Mouse (Mus musculus) MEL (cell line): ENCODE measurements at regions not wholly inside any gene's neighbourhood (a gene's known extent, or its start where the extent isn't known, plus 50 kb on each side); places are given as distances from the start of the nearest gene placed in this dataset.

Source experiments
- CTCF ChIP-seq, 3 experiments: IDR thresholded peaks in 2 of 3; conservative IDR thresholded peaks in 1 of 3; 2 replicates each; pipeline ENCODE4 v1.5.1; 2011 to 2012; ENCODE audit warnings: low read length in 3 of 3, low read depth in 2 of 3, mild to moderate bottlenecking in 2 of 3, improper control_type of control experiment in 1 of 3, inconsistent platforms in 1 of 3, mixed read lengths in 1 of 3, moderate library complexity in 1 of 3; ENCODE audit not compliant: control insufficient read depth in 1 of 3, insufficient read depth in 1 of 3, poor library complexity in 1 of 3, severe bottlenecking in 1 of 3
- GATA1 ChIP-seq: IDR thresholded peaks from 2 replicates; pipeline ENCODE4 v1.6.1; 2011; ENCODE audit warnings: low read depth, low read length, improper control_type of control experiment
- JUND ChIP-seq: IDR thresholded peaks from 2 replicates; pipeline ENCODE4 v1.6.1; 2011; ENCODE audit warnings: low read depth, mild to moderate bottlenecking, improper control_type of control experiment, low read length
- NRF1 ChIP-seq: IDR thresholded peaks from 2 replicates; pipeline ENCODE4 v1.6.1; 2014; ENCODE audit warnings: low read depth, mild to moderate bottlenecking, inconsistent platforms, low read length, improper control_type of control experiment, moderate library complexity; ENCODE audit not compliant: poor library complexity, insufficient read depth, severe bottlenecking
- RCOR1 ChIP-seq: IDR thresholded peaks from 2 replicates; pipeline ENCODE4 v1.6.1; 2012; ENCODE audit warnings: low read depth, mild to moderate bottlenecking, inconsistent platforms, low read length, improper control_type of control experiment
- USF1 ChIP-seq: IDR thresholded peaks from 2 replicates; pipeline ENCODE4 v1.6.1; 2014; ENCODE audit warnings: low read depth, mild to moderate bottlenecking, inconsistent platforms, low read length, improper control_type of control experiment, moderate library complexity
- USF2 ChIP-seq, 2 experiments: IDR thresholded peaks; 2 replicates each; pipeline ENCODE4 v1.6.1; 2011 to 2012; ENCODE audit warnings: improper control_type of control experiment in 2 of 2, low read length in 2 of 2, borderline replicate concordance in 1 of 2, inconsistent platforms in 1 of 2, low read depth in 1 of 2, mild to moderate bottlenecking in 1 of 2; ENCODE audit not compliant: insufficient read depth in 1 of 2
- ZKSCAN1 ChIP-seq: IDR thresholded peaks from 2 replicates; pipeline ENCODE4 v1.6.1; 2012; ENCODE audit warnings: low read depth, mild to moderate bottlenecking, inconsistent platforms, low read length, improper control_type of control experiment, moderate library complexity

DNA sequence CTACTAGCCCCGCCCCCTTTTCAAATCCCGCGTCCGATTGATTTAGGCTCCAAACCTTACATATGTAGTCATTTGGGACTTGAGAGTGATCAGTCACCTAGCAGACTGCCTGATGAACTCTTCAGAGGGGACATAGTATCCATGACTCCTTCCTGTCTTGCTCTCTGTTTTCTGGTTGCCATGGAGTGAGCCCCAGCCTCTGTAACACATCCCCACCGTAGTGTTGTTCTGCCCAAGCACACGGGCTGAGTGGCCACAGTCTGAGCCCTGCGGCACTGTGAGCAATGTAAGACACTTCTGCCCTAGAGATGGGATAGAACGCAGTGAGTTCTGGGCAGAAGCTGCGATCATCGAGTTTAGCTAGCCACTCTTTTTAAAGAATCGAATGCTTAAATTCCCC lies 88.1 kb upstream of the Twist2 start:
- TF ChIP-seq JUND, result no peak
- no peak for TF ChIP-seq CTCF (IDR thresholded peaks at IDR 0.05 in 2 of 3, conservative IDR thresholded peaks at IDR 0.05 in 1 of 3; ENCODE audit: control insufficient read depth in 1 of 3, insufficient read depth in 1 of 3, low read depth in 2 of 3, low read length in 3 of 3, poor library complexity in 1 of 3, severe bottlenecking in 1 of 3)
- TF ChIP-seq USF2 (IDR thresholded peaks at IDR 0.05; ENCODE audit: borderline replicate concordance in 1 of 2, insufficient read depth in 1 of 2, low read depth in 1 of 2, low read length in 2 of 2), result no peak
- TF ChIP-seq ZKSCAN1, result no peak
- no peak for TF ChIP-seq GATA1
- no peak for TF ChIP-seq RCOR1
- TF ChIP-seq USF1, result no peak
- TF ChIP-seq NRF1, result no peak
